Mouse (Mus musculus) heart, postnatal 0 days (tissue): ENCODE measurements around the gene Lama2.
"Not testable (repeated sequence)": the region's sequence is repeated elsewhere in the genome, so short reads cannot be mapped to it uniquely, and the experiment has no call there.

Experiments
- CTCF ChIP-seq: IDR thresholded peaks from 2 replicates; pipeline ENCODE4 v1.5.1; 2016; ENCODE audit warnings: antibody characterized with exemption, control low read depth, low read depth
- EP300 ChIP-seq: IDR thresholded peaks from 2 replicates; pipeline ENCODE4 v1.6.1; 2016; ENCODE audit warnings: antibody characterized with exemption, low read depth

DNA sequence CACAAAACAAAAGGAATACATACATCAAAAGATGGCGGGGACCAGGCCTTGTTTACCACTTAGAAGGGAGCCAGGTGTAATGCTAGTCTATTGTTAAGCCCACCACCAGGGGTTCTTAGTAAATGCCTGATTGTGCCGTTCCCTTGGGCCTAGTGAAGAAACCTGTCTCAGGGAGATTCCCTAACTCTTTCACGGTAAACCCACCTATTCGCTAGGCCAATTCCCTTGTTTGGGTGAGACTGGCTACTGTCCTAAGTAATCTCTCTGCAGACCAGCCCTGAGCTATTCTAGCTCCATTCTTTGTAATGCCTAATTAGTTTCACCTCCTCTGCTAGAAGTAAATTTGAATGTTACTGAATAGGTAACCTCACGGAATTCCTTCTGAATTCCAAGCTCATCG is 683.5 kb downstream of the Lama2 start:
- not testable (repeated sequence) for TF ChIP-seq CTCF, EP300
